Mouse (Mus musculus) liver, embryonic 13.5 days (tissue): ENCODE measurements around the gene Aldh18a1. TPM values are rescaled to one million over a fixed set of nuclear protein-coding genes. Genes with fewer than 3 reads are reported as not detected.

ENCODE experiments used
- ATAC-seq: fragments of 200-750 bp; cut with Nextera tagmentation; 2 replicates; pipeline ENCODE4 v1.8.0; 2017; ENCODE audit warnings: low read depth, mild to moderate bottlenecking, moderate number of reproducible peaks, moderate library complexity
- DNase-seq: peaks from one replicate; pipeline ENCODE4 v3.0.0; 2022
- H3K27ac ChIP-seq: fragments of 300-500 bp; sonication (generic); 2 replicates; pipeline ENCODE4 v1.5.1; 2015; ENCODE audit warnings: moderate library complexity, mild to moderate bottlenecking, inconsistent platforms
- H3K27me3 ChIP-seq: fragments of 300-500 bp; sonication (generic); 2 replicates; pipeline ENCODE4 v1.6.1; 2015; ENCODE audit warnings: mild to moderate bottlenecking, inconsistent platforms
- H3K36me3 ChIP-seq: fragments of 300-500 bp; sonication (generic); 2 replicates; pipeline ENCODE4 v1.6.1; 2015; ENCODE audit warnings: mild to moderate bottlenecking, inconsistent platforms
- H3K4me1 ChIP-seq: fragments of 300-500 bp; sonication (generic); replicated peaks from 2 replicates; pipeline ENCODE4 v1.6.1; 2015; ENCODE audit warnings: inconsistent platforms
- H3K4me2 ChIP-seq: fragments of 300-500 bp; sonication (generic); 2 replicates; pipeline ENCODE4 v1.6.1; 2015; ENCODE audit warnings: inconsistent platforms, mild to moderate bottlenecking, moderate library complexity
- H3K4me3 ChIP-seq: fragments of 300-500 bp; sonication (generic); replicated peaks from 2 replicates; pipeline ENCODE4 v1.5.1; 2015; ENCODE audit warnings: mild to moderate bottlenecking, inconsistent platforms
- H3K9ac ChIP-seq: fragments of 300-500 bp; sonication (generic); 2 replicates; pipeline ENCODE4 v1.6.1; 2015; ENCODE audit warnings: mild to moderate bottlenecking, inconsistent platforms
- H3K9me3 ChIP-seq: fragments of 300-500 bp; sonication (generic); replicated peaks from 2 replicates; pipeline ENCODE4 v1.6.1; 2016; ENCODE audit warnings: inconsistent platforms
- WGBS: fragments of 180-500 bp; shearing (Covaris S2); methylation state at CpG from one replicate; pipeline ENCODE4 v1.1.7; 2015; ENCODE audit not compliant: insufficient replicate concordance; 5-methylcytosine and 5-hydroxymethylcytosine counted together
- polyA plus RNA-seq: library from polyadenylated mRNA; unstranded; fragments of >200 nt; fragmentation: Nextera tagmentation; extraction: Ambion mirVana; gene quantifications from 2 replicates; pipeline ENCODE4 v1.2.1, GENCODE M21; 2015

Aldh18a1 gene
- polyA plus RNA-seq, 1 experiment from 2014 or later = 42.9 TPM

GRCm38 (mm10) chr19:40510387-40511099, 77.7 kb downstream of the Aldh18a1 start:
- no peaks in the 10 kb centered on the region for H3K36me3 ChIP-seq
- no peaks in the 10 kb centered on the region for H3K9me3 ChIP-seq
- H3K27me3 ChIP-seq = no peaks in the 10 kb centered on the region
- DNase-seq (no peak), ATAC-seq (no peak)
- H3K4me1 ChIP-seq = peaks cover 61% of the 10 kb centered on the region
- H3K9ac ChIP-seq = 0 out of 2 replicates have a peak overlapping the region, but pooled peaks have one; percentile 97
- peak overlapping the region; percentile 94 for H3K4me2 ChIP-seq
- H3K27ac ChIP-seq = peak overlapping the region; percentile 98
- peak overlapping the region; percentile 92; the same call in 1 of the 2 replicates for H3K4me3 ChIP-seq
- WGBS = 71% methylated on average over 13 of the region's 13 CpGs

- Histone ChIP-seq H3K4me2 (0 out of 2 replicates have a peak overlapping the region, but pooled peaks have one; percentile 3), H3K4me1 (peaks cover 52% of the 10 kb centered on the region), H3K9me3 (no peaks in the 10 kb centered on the region), H3K27ac (peak overlapping the region; percentile 71; the same call in 1 of the 2 replicates), H3K27me3 (no peaks in the 10 kb centered on the region), H3K36me3 (0 out of 2 replicates have a peak, but pooled peaks cover 2% of the 10 kb centered on the region), H3K9ac (no peak overlapping the region), H3K4me3 (no peak overlapping the region)
- ATAC-seq (no peak), DNase-seq (no peak)
- 78% methylated on average over 2 of the region's 2 CpGs for WGBS
These were observed 79.0 kb downstream of the Aldh18a1 start for GRCm38 (mm10) chr19:40509274-40509673.

GRCm38 (mm10) chr19:40508851-40509250, 79.4 kb downstream of the Aldh18a1 start:
- H3K27ac ChIP-seq = peak overlapping the region; percentile 71
- H3K4me1 ChIP-seq = peaks cover 52% of the 10 kb centered on the region

GRCm38 (mm10) chr19:40506965-40507364, 81.3 kb downstream of the Aldh18a1 start:
- Histone ChIP-seq H3K27ac (no peak overlapping the region), H3K4me1 (peaks cover 42% of the 10 kb centered on the region), H3K27me3 (no peaks in the 10 kb centered on the region), H3K36me3 (0 out of 2 replicates have a peak, but pooled peaks cover 2% of the 10 kb centered on the region), H3K9ac (no peak overlapping the region), H3K4me2 (no peak overlapping the region), H3K4me3 (no peak overlapping the region), H3K9me3 (no peaks in the 10 kb centered on the region)
- DNase-seq (no peak), ATAC-seq (no peak)
- 82% methylated on average over 3 of the region's 3 CpGs for WGBS

More at GRCm38 (mm10) chr19:40508851-40509250, 79.4 kb downstream of the Aldh18a1 start:
- H3K9me3 ChIP-seq = no peaks in the 10 kb centered on the region
- H3K9ac ChIP-seq = no peak overlapping the region
- 0 out of 2 replicates have a peak, but pooled peaks cover 2% of the 10 kb centered on the region for H3K36me3 ChIP-seq
- no peak for ATAC-seq
- 0 out of 2 replicates have a peak overlapping the region, but pooled peaks have one; percentile 3 for H3K4me2 ChIP-seq
- no peak for DNase-seq
- no peaks in the 10 kb centered on the region for H3K27me3 ChIP-seq
- 26% methylated on average over 2 of the region's 2 CpGs for WGBS
- no peak overlapping the region for H3K4me3 ChIP-seq

- 81% methylated on average over 7 of the region's 7 CpGs for WGBS
- H3K36me3 ChIP-seq = peaks cover 2% of the 10 kb centered on the region; the same call in 1 of the 2 replicates
- H3K4me3 ChIP-seq = no peak overlapping the region
- ATAC-seq = no peak; the same call in 1 of the 2 replicates
- H3K9ac ChIP-seq = no peak overlapping the region
- no peaks in the 10 kb centered on the region for H3K27me3 ChIP-seq
- H3K9me3 ChIP-seq = no peaks in the 10 kb centered on the region
- no peak overlapping the region for H3K4me2 ChIP-seq
- H3K4me1 ChIP-seq = peaks cover 30% of the 10 kb centered on the region
- no peak overlapping the region for H3K27ac ChIP-seq
- DNase-seq = no peak
These were observed 83.9 kb downstream of the Aldh18a1 start for GRCm38 (mm10) chr19:40504336-40504735.

Other genes with a start within 250 kb of the Aldh18a1 start
- 28.8 and 37.4 TPM in 2 replicates for gene Sorbs1, start 74.7 kb downstream of the Aldh18a1 start, polyA plus RNA-seq
- gene Tctn3, start 23.8 kb upstream of the Aldh18a1 start, polyA plus RNA-seq = 1.9 and 2.6 TPM in 2 replicates
- 2.6 and 3.3 TPM in 2 replicates for gene Entpd1, start 23.9 kb upstream of the Aldh18a1 start, polyA plus RNA-seq
- 1.3 and 1.7 TPM in 2 replicates for gene Cc2d2b, start 160.3 kb upstream of the Aldh18a1 start, polyA plus RNA-seq
- gene Ccnj, start 242.8 kb upstream of the Aldh18a1 start, polyA plus RNA-seq = 4.5 and 5.2 TPM in 2 replicates